Mouse (Mus musculus) gastrocnemius, postnatal 10 days (tissue): ENCODE measurements around the gene Eif6. TPM values are rescaled to one million over a fixed set of nuclear protein-coding genes. Genes with fewer than 3 reads are reported as not detected.

Experiments
- DNase-seq: peaks from one replicate; pipeline ENCODE4 v3.0.0; 2021; ENCODE audit warnings: mixed read lengths
- total RNA-seq, 2 experiments: library from RNA; stranded (reverse); gene quantifications; 2 replicates each; pipeline ENCODE4 v1.2.3; 2021

The Eif6 gene
- total RNA-seq, 2 experiments from 2014 or later, result 58.0 to 63.8 TPM

DNA sequence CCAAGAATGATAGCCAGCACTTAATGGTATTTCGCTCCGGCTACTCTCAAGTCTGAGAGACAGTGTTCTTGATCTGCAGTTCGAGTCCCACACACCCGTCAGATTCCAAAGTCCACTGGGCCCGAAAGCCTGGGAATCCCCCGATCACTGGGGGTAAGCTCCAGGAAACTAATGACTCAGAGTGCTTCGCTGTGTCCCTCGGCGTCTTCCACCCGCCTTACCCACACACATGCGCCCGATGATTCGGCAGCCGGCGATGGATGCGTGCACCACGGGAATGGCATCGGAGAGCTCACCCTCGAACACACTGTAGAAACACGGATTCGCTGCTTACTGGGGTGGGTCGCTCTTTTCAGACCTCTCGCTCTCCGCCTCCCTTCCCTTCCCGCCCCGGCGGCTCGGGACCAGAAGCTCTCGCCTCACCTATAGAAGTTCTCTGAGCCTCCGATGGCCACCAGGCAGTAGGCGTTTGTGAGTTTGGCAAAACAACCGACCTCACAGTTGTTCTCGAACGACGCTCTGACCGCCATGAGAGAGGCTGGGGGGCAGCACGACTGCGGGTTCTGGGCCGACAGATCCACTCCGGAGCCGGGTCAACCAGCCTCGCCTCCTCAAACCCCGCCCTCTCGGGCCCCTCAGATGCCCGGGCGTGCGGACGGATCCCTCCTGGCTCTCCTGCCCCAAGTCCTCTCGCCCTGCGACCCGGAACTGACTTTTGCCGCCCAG, 658 bp downstream of the Eif6 start:
- no peak for DNase-seq

DNA sequence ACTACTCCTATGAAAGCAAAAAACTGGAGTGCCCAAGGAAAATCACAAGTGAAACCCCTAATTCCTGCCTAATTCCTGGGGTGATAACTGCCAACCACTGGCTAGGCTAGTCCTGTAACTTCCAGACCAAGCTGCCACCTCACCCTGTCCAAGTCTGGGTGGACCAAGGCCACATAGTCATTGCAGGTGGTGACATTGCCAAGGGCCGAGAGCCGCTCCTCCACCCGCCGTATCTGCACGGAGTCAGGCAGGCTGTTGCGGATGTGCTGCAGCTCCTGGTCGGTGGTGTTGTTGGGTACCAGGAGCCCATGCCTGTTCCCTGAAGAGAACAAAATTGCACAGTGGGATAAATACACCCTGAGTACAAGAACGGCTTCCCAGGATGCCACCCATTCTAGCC, 3.0 kb downstream of the Eif6 start:
- DNase-seq, result no peak

DNA sequence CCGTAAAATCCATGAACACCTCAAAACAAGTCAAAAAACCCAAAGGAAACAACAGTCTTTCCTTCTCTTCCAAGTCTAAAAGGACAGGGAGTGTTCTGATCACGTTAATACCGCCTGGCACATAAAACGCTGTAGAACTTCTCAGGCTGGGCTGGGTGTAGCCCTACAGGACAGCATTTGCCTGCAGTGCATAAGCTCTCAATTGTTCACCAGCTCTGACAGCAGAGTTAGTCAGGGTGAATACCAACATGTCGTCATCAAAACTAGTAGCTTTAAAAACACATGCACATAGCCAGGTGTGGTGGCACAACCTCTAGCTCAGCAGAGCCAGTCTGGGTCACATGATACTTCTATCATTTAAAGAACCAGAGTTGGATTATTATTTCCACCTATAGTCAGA, 5.9 kb downstream of the Eif6 start:
- DNase-seq, result no peak

DNA sequence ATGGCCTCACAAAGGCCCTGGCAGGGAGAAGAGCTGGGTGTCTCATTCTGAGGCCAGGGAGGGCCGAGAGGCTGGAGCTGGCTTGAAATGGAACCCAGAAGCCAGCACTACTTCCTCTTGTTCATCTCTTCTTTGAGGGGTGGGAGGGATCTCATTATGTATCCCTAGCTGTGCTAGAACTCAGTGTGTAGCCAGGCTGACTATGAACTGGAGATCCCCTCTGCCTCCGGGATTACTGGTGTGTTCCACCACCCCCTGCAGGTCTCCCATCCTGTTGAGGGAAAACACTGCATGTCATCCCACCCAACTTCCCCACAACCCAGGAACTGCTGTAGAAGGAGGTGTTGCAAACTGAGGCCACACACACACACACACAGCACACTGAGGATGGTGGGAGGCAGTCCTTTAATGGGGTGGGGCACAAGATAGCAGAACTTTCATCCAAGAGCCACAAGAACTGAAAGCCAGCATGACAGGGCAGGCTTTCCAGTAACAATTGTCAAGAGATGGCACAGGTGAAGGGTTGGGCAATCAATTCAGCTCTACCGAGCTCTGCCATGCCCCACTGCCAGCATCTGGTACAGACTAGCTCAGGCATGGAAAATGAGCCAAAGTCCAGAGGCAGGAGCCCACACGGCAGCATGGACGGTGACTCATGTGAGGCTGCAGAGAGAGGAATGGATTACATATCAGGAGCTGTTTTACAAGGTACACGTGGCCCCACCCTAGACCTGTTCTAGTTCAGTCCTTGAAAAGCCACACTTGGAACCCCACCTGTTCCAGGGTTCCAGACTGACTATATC, 7.1 kb downstream of the Eif6 start:
- no peak for DNase-seq

DNA sequence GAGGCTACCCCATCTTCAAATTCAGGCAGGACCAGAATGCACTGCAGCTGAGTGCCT, 7.5 kb downstream of the Eif6 start, which contains the start of gene BC029722:
Gene BC029722, minus strand, starts transcription at position 35 of the 57 bp plus-strand sequence.
- DNase-seq, result no peak

DNA sequence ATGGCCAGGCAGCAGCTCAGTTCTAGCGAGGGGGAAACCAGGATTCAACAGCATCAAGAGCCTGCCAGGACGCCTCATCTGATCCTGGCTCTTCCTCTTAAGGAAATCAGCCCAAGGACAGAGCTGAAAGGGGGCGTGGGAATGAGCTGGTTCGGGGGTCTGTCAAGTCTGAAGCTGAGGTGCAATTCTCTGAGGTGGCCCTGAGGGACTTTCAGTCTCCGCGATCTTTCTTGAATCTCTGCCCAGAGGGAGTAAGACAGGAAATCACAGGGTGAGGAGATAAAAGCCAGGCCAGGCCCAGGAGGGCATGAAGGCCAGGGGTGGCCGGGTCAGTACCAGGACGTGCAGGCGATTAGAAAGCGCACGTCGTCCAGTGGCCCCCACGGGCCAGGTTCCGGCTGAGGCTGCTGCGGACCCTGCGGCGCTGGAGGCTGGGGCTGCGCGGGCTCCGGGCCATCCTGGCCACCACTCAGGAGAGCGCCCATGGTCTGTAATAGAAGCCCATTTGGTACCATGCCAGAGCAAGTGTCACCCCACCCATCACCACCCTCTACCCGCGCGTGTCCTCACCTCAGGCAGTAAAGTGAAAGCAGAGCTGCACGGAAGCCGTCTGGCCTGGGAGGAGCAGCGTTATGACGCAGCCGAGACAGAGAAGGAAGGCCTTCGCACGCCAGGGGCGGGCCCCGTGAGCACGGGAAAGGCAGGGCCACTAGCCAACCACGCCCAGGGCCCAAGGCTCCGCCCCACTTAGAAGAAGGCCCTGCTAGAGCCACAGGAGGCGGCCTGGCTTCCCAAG, 7.9 kb downstream of the Eif6 start:
- DNase-seq, result peak; percentile 96

DNA sequence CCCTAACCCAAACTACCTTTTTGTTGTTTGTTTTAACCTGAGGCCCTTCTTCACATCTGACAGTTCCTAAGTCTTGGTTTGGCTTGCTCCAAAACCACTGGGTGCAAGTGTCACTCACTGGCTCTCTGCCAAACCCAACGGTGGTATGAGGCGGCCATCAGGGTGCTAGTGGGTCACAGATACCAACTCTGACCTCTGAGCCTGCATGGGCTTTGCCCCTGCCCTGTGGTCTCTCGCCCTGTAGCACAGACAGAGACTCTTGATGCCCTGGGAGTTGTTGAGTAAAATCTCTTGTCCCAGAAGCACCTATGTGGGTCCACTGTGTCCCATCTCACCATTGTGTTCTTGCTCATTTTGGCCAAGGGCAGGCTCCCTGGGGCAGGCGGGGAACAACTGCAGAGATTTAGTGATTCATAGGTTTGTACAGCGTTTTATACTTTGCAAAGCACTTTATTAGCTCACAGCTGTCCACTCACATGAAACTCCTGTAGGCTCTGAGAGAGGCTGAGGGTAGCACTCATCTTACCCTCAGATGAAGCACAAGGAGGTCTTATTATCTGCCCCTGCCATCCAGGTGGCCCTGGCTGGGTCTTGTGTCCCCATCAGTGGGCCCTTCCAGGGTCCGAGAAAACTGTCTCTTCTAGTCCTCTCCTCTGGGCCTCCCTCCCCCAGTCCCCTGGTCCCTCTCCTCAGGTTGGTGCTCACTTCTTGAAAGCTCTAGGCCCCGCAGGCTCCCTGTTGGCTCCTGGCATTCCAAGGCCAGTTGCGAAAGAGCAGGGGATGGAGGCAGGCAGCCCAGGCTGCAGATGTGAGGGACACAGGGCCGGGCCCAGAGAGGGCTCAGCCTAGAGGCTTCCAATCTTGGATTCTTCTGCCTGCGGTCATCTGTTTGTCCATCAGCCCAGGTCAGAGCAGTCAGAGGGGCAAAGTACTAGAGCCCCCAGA, 9.2 kb downstream of the Eif6 start:
- no peak for DNase-seq

DNA sequence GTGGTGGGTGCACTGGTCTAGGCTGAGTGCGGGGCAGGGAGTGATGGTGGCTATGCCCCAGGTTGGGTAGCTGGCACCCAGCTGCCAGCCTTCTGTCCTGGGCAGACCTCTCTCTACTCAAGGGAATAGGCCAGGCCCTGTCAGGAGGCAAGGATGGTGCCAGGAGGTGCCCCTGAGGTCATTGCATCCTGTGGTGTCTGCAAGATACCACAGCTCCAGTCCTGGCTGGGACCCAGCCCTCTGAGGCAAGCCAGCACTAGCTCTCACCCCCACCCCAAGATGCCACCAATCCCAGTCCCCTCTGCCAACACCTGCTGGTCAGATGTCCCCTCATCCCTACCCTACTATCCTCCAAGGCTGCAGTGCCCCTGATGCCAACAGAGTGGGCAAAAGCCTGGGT, 10.5 kb downstream of the Eif6 start:
- DNase-seq, result no peak

DNA sequence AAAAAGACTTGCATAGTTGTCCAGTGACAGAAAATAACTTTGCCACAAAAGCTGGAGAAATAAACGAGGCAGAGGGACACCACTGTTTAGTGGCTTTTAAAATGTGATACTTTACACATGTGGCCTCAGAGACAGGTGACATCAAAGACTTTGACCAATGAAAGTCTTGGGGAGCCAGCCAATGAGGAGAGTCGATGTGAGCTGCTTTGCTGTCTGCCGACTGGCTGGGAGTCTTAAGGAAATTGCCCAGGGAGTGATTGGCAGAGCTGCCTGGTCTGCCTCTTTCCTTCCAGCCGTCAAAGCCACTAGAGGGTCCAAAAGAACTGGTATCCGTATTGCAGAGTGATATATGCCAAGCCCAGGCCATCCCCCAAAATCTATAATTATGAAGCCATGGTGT, 11.9 kb downstream of the Eif6 start:
- DNase-seq, result no peak

DNA sequence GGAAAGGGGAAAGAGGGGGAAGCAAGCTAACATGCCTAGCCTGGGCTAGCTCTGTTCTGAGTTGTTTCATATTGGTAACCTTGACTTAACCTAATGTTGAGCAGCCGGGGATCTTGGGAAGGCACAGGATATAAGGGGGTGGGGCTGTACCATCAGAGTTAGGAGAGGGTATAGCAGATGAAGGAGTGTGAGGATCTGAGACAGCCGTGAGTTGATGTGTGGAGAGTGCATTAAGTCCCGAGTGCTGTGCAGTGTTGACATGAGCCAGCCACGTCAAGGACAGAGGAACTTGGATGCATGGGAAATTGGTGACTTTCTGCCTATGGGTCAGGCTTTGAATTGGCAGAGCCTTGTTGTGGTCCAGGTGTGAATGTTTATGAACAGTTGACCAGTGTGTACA, 14.1 kb downstream of the Eif6 start:
- DNase-seq, result no peak

DNA sequence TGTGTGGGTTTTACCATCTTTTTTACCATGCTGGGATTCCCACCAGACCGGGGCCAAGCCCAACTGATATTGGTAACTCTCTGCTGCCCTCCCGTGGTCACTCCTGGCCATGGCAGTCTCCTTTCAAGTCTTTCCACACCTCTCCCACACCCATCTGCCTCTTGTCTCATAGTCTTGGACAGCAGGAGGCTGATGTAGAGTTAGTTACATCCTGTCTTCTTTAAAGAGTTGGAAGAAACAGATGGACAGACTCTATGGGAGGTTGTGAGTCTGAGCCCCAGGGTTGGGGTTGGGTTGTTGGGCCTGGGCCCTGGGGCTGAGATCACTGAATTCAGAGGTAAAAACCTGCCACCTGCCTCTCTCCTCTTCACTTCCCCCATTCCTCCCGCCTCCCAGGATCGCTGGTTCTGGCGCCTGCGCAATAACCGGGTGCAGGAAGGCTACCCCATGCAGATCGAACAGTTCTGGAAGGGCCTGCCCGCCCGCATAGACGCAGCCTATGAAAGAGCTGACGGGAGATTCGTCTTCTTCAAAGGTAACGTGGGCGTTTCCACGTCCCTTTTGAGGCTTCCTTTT, 14.8 kb downstream of the Eif6 start:
- DNase-seq, result peak; percentile 83

DNA sequence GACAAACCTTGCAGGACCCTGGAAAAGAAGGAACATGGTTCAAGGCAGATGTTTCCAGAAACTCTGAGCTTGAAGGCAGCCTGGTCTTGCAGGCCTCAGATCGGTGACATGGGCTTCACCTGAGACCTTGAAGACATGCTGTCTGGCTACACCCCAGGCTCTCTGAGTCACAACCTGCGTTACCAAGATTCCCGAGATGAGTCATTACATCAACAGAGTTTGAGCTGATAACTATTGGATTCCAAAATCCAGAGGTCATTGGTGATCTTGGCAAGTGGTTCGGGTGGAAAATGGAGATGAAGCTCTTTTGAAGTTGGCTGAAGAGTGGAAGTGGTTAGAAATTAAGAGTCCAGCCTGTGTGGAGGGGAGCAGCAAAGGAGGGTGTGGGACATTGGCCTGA, 17.1 kb downstream of the Eif6 start:
- DNase-seq, result no peak

DNA sequence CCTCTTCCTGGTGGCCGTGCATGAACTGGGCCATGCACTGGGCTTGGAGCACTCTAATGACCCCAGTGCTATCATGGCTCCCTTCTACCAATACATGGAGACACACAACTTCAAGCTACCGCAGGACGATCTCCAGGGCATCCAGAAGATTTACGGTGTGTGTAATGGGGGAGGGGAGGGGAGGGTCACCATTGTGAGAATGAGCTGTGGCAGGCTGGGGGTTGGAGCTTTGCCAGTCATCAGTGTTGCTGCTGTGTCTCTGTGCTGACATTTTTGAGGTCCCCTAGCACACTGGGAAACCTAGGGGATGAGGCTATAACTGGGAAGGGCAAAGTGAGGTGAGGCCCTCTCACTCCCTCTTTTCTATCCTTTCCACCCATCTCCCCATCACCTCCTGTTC, 19.3 kb downstream of the Eif6 start:
- no peak for DNase-seq

DNA sequence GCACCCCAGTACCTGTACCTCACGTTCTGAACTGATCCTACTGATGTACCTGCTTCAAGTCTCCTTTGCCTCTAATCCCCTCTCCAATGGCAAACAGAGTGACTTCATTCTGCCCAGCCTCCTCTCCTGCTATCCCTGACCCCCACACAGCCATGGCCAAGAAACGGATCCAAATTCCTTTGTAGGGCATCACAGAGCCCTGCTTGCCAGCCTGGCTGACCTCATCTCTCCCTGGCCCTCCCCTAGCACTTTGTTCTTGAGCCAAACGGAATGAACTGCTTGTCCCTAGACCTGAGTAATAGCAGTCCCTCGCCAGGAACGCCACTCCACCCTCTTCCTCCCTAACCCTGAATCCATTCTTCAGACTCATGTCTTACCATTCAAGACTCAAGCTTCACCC, 20.2 kb downstream of the Eif6 start:
- DNase-seq, result no peak

DNA sequence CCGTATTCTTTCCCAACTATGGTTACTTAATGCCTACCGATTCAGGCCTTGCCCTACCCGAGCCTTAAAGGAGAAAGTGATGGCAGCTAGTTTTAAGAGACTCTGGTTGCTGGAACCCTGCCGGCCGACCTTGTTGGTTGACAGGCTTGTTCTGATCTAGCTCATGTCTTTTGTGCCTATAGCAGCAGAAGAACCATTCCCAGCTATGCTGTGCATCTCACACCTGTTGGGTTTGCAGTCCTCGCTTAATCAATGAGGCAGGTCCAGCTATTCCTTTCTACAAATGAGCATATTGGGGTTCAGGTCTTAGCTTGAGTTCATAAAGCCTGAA, 20.8 kb downstream of the Eif6 start:
- DNase-seq, result no peak

DNA sequence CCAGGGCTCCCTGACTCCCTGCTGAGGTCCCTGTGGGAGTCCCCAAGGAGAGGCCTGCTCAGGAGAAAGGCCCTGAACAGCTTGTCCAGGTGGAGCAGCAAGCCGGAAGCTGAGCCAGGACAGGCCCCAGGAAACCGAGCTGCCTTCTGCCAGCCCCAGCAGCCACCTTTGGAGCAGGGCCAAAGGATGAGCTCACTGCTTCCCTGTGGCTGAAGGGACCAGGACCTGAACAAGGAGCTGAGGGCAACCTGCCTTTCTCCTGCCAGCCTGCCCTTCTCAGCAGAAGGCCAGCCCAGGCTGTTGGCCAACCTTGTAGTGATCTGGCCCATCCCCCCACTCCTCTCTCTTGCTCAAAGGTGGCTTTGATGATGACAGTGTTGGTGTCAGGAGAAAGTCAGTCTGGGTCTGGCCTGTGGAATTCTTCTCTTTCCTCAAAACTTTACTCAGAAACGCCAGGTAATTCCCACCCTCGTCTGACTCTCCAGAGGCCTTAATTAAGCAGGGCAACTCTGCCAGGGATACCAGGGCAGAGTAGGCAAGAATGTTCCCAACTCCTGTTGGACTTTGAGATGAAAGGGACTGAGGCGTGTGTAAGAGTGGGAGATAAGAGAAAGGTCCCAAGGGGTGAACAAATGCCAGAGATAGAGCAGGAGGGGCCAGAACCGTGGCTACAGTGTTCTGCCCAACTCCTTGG, 21.3 kb downstream of the Eif6 start:
- peak; percentile 52 for DNase-seq

DNA sequence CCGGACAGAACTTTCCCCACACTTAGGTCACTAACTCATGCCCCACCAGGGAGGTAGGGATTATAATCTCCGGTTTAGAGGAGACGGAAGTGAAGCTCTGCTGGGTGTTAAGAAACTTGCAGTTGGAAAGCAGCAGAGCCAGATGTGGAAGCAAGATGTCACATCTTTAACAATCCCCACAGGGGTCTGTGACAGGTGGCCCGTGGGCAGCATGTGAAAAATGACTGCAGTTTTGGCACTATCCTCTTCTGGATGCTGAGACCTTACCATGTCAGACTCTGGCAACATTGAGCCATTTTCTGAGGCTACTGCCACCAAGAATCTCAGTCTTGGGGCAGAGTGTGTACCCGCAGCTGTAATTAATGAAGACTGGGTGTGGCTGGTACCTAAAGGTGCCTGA, 22.7 kb downstream of the Eif6 start:
- DNase-seq, result no peak

DNA sequence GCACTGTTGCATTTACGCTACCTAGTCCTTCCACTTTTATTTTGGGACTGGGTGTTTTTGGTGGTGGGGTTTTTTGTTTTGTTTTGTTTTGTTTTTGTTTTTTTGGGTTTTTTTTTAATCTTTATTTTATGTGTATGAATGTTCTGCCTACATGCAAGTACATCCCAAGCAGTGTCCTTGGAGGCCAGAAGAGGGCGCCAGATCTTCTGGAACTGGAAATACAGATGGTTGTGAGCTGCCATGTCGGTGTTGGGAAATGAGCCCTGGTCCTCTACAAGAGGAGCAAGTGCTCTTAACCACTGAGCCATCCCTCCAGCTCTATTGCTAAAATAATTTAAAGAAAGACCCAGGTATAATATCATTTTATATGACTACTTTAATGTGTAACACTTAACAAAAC, 24.0 kb downstream of the Eif6 start:
- DNase-seq, result no peak

DNA sequence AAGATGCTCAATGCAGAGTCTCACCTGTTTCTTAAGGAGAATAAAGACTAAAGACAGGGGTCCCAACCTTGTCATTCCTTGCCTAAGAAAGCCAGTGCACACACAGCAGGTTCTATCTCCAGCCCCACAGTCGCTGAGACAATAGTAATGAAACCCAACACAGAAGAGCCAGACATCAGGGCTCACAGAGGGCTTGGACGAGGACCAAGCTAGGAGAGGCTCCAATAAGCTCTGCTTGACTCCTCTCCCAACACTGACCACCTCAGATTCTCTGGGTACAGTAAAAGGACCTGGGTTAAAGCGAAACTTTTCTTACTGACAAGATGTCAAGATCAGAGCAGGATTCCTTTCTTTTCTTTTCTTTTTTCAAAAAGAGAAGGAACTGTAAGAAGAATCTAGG, 28.1 kb downstream of the Eif6 start:
- DNase-seq, result no peak

DNA sequence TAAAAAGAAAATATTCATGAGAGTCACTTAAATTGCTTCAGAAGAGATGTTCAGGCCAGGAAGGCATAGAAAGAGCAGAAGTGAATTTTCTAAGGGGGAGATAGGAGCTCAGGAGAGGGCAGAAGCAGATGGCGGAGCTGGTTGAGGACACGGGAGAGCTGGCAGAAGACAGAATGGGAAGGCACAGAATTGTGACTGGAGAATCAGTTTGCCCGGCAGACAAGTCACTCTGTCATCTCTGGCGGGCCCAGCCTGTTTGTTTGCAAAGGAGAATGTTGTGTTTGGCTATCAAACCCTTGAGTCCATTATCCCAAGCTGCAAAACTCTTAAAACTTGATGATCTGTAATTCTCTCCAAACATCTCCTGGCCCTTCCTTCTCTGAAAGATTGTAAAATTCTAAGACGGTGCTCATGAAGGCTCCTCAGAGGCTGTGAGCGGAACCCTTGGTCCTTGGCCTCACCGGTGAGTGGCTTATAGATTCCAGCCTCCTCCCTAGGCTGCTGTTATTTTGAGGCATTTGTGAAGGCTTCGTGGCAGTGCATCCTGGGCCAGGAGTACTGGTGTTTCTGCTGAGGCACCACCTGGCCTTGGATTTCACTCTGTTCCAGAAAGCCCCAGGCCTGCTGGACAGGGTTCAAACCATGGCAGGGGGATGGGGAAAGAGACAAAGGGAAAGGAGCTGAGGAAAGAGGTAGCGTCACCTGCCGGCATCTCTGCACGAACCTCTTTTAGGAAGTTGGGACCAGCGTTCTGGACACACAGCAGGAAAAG, 31.9 kb downstream of the Eif6 start:
- DNase-seq, result no peak

DNA sequence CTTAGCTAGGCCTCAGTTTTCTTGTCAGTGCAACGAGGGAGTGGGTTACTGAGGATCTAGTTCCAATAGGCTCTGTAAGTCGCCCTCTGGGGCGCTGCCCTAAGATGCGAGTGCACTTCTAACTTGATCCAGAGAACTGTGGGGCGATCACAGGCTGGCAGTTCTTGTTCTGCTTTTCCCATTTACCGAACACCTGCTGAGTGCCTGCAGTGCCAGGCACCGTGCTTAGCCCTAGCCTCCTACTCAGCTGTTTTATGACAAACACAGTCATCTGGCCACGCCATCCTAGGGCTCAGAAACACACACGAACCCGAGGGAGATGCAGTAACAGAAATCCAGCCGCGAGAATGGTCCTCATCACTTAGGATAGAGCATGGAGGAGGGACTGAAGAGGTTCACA, 33.8 kb downstream of the Eif6 start:
- no peak for DNase-seq
